Mouse (Mus musculus) common myeloid progenitor, adult 5-6 weeks (primary cell): Measurements from ENCODE around the gene Ralgps1. TPM values are rescaled to one million over a fixed set of nuclear protein-coding genes. Genes with fewer than 3 reads are reported as not detected.

Experiments
- ATAC-seq: replicated peaks from 2 replicates; pipeline ENCODE4 v1.8.0; 2016; ENCODE audit warnings: low read depth, mild to moderate bottlenecking, moderate TSS enrichment, inconsistent platforms; ENCODE audit not compliant: poor library complexity, severe bottlenecking
- total RNA-seq: library from RNA; stranded (forward); fragments of 200-1000, 187-1606 nt; gene quantifications from 2 replicates; pipeline ENCODE4 v1.2.3, GENCODE M21; 2017

The Ralgps1 gene
- total RNA-seq, 1 experiment from 2014 or later: 2.3 TPM

DNA sequence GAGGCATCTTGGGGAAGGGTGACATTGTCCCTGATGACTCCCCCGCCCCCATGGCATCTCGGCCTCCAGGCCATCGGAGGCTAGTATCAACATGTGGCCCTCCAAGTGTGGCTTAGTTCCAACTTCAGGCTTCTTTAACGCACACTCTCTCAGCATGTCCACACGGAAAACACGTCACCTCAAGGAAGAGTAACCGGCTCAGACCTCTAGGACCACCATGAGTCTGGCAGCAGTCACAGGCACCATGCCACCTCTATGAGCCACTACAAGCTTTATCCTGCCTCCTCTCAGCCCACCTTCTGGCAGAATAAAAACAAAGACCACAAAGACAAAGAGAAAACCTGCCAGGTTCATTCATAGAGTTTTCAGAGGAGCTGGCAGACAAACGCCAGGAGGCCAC, 80.8 kb downstream of the Ralgps1 start:
- no peak for ATAC-seq

DNA sequence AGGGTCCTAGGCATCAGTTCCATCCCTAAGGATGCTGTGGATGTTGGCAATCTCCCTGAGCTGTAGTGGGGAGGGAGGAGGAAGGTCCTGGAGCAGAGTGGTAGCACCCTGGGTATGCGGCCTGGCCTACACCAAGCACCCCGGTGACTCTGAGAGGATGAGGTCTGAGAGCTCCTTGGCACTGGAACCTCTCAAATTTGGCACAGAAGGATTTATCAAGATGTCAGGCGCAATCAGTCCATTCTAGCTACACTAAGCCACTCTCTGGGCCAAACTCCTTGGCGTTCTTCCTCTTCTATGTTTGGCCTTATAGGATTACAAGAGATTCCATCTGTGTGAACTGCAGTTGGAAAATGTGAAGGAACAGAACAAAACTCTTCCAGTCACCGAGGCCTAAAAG, 82.4 kb downstream of the Ralgps1 start:
- ATAC-seq: no peak

DNA sequence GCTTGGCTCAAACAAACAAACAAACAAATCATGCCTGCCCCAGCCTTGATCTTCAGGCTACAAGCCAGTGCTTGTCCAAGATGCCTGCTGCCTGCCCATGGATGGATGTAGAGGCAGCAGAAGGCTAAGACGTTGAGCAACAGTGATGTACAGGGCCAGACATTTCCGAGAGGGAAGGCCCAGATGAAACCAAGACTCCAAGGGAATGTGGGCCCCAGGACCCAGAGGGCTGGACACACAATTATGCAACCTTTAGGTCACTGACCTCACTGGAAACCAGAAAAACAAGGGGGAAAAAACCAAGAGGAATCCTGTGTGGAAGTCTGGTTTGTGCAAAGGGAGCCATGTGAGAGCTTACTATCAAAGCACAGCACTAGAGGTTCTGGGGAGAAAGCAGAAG, 87.6 kb downstream of the Ralgps1 start:
- no peak for ATAC-seq

DNA sequence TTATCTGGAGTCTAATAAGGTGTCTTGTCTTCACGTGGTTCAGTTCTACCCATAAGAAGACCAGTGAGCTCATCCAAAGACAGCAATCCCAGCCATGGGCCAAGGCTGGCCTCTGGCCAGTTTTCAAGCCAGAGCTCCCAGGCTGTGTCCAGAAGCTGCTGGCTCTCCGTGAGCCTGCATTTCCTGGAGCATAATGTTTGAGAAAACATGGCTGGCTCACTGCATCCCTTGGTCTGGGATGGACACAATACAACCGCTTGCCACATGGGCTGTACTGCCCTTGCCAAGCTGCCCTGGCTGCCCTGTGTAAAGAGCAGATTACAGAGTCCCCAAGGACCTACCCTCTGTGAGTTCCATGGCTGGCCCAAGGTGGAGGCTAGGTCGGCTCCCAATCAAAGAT, 88.4 kb downstream of the Ralgps1 start:
- ATAC-seq: no peak

DNA sequence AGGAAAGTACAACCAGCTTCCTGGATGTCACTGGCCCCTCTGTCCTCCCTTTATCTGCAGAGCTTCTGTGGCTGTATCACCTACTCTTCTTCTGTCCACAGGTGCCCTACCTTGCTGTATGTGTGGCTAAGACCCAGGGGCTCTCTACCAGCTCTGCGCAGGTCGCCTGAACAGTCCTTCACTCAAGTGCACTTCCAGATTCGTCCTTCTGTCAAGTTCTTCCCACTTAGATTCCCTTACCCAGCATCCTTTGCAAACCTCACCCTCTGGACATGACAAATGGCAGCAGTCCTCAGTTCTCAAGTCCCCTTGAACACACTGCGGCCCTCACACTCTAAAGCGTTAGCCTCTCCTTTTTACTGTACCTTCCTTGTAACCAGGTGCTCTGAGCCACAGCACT, 89.5 kb downstream of the Ralgps1 start:
- no peak for ATAC-seq

DNA sequence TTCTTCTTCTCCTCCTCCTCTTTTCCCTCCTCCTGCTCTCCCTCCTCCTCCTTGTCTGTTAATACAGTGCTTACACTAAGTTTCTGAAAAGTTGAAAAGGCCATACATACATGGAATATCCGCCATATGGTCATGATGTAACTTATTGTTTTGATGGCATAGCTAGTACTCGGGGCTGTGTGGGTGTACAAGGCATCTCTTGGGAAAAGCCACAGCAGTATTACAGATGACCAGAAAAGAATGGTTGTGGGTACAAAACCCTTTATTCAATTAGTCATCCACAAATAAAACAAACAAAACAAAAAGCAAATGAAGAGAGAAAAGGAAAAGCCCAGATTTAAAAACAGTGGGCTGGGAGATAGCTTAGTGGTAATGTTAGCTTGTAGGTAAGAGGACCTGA, 90.8 kb downstream of the Ralgps1 start:
- ATAC-seq: no peak

DNA sequence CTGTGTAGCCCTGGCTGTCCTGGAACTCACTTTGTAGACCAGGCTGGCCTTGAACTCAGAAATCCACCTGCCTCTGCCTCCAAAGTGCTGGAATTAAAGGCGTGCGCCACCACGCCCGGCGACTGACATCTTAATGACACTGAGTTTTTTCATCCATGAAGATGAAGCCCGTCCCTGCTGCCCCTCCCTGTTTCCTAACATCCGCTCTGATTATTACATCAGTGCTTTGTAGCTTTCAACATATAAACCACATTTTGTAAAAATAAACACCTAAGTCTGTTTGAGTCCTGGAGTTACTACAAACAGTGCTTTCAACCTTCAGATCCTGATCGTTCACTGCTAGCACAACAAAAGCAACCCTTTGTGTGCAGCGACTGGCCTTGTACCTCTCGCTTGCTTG, 91.5 kb downstream of the Ralgps1 start:
- ATAC-seq: no peak

DNA sequence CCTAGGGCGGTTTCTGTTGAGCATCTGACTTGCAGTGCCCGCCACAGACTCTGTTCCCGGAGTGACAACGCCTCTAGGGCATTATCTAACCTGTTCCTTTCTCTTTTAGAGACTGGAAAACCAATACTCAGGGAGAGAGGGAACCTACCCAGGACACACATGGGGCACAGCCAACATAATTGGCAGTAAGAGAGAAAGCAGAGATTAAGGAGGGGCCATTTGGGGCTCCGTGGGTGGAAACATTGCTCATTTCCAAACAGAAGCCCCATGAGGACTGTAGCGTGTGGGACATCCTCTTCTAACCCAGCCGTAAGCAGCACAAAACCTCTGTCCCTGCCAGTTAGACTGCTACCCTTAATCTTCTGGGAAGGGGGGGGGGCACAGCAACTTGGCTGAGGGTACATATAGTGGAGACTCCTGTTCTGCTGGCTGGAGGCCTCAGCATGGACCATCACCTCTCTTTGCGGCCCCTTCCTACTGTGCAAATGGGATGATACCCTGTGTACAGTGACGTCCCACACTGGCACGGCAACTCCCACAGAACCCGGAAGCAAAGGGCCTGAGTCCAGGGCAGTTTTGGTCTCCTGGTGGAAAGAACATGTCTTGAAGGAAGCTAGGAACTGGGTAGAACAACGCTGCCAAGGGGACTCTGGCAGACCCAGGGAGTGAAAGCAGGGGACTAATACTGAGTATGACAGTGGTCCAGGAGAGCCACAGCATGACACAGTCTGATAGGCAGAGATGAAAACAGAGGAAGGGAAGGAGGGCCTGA, 96.4 kb downstream of the Ralgps1 start:
- ATAC-seq: no peak

DNA sequence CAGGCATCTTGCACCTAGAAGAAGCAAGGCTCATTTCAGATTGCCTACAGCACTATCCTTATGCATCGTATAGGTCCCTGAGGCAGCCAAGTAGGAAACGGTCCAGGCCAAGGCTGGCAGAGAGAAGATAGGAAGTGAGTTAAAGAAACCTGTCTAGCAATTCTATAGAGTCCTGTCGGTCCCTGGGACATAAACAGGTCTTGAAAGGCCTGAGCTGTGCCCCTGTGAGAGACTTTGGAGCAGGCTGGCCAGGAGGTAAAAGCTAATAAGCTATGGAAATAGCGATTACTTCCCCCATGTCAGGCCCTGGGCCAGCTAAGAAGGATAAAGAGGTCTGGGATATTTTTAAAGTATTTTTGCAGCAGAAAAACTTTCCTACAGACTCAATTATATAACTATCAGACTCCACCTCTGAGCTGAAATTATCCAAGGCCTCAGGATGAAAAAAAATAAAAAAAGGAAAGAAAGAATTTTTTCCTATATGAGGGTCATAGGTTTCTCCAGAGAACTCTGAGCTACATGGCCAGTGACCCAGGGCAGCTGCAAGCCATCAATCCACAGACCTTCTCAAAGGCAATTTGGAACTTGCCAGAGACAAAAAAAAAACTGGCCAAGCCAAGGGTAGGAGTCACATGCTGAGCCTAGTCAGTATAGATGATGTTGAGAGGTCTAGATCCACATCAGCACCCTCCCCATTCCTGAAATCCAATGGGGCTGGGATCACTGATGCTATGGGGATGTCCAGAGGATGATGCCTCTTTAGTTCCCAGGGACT, 98.4 kb downstream of the Ralgps1 start:
- no peak for ATAC-seq

DNA sequence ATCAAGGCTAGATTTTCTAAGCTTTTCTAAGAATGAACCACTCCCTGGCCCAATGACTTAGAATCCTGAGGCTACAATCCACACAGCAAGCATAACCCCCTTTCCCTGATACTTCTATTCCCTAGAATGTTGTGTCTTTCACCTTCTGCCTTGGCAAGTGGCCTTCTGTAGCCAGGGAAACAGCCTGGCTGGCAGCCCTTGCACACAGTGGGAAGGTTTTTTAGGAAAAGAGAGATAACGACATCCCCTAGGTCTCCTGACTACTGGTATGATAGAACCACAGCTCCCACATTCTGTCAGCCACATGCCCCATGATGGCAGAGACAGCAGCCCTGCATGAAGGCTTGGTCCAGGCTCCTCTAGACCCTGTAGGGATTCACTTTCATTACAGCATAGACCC, 99.8 kb downstream of the Ralgps1 start:
- no peak for ATAC-seq

DNA sequence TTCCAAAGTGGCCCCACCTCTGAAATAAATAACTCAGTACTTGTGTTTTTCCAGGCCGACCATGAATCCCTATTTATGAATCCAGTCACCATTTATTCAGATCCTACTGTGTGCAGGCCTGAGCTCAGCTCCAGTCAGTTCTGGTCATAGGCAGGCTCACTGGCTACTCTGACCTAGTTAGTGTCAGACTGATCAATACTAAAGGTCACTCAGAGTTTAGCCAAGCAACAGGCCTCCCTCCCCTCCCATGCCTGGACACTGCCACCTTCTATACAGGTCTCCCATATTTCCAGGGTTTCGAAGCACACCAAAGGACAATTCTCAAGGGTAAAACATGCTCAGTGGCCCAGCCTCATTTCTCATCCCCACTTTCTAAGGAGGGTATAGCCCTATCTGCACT, 100.7 kb downstream of the Ralgps1 start:
- no peak for ATAC-seq

DNA sequence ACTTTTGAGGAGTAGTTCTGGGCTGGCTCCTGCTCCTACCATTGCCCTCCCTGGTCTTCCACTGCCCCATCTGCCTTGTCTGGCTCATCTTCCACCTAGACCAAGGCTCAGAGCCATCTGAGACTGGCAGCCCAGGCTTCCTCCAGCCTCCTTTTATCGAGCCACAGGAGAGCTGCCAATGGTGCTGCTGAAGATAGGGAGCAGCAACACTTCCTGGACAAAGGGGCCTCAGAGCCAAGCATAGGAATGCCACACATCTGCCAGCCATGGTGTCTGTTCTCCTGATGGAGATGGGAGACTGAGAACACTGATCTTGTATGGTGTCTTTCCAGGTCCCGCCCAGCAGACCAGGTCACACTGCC, 102.2 kb downstream of the Ralgps1 start:
- ATAC-seq: no peak

DNA sequence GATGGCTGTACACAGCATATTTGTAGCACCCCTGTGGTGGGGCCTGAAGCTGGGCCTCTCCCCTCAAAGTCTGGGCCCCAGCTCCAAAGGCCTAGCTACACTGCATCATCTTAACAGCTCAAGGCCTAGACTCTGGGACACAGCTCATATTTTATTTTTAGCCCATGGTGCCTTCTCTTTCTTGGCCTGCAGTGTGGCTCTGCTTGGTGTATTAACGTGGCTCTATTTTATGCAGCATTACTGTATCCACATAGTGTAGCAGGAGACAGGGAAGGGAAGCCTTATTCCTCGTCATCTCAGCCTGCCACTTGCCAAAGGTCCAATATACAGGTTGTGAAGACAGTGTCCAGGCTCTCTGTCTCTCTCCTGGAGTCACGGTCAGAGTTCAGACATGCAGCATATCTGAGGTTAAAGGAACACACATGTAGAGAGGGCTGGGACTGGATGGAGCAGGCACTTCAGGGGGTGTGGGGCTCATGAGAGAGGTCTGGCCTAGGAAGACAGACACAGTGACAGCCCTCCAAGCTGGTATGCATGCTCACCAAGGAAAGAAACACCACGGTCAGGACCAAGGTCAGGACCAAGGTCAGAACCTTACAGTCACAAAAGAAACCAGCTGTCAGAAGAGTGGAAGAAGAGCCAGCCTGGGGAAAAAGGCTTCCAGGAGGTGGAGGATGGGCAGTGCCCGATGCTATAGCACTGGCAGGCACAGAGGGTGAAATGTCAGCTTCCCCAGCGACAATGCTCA, 102.7 kb downstream of the Ralgps1 start:
- no peak for ATAC-seq

DNA sequence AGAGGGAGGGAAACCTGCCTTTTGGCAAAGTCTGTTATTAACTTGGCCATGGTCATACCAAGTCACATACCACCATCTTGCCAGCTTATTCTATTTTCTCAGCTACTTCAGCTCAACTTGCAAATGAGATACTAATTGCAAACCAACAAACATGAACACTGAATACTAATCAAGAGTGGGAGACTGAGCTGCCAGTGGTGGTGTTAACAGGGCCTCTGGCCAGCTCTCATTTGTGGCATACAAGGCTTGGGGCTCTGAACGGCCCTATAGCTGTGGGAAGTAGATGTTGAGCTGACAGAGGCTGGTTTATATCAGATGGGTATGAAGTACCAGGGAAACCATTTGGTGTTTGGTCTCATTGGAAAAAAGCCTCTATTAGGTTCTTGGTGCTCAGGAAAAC, 104.2 kb downstream of the Ralgps1 start:
- no peak for ATAC-seq

DNA sequence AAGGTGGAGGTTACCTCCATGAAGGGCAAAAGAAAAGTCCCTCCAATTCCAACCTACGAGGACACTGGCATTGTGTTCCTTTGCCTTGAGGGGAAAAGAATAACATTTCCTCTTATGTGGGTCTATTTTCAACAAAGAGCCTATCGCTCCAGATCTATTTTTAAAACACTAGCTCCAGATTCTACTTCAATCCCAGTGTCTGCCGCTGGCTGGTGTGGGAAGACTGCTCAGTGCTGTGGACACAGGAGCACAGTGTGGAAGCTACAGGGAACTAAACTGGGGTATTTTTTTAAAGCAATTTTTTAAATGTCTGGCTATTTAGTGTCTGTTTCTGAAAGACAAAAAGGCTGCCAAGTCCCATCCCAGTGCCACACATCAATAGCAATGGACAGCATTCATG, 105.5 kb downstream of the Ralgps1 start:
- ATAC-seq: no peak

DNA sequence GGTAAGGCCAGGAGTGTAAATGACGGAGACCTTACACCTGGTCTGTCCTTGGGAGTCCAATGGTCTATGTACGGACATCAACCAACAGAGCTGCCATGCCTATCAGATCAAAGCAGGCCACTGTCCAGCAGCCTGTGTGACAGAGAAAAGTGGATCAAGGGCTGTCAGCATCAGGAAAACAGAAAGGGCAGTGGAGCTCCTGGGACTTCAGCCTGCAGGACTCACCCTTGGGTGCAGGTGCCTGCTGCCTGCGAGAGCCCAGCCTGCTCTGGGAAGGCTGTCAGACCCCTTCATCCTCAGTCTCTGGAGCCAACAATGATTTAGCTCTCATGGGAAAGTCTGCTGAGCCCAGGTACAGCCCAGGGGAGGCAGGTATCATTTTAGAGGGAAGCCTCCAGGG, 109.8 kb downstream of the Ralgps1 start:
- ATAC-seq: no peak

DNA sequence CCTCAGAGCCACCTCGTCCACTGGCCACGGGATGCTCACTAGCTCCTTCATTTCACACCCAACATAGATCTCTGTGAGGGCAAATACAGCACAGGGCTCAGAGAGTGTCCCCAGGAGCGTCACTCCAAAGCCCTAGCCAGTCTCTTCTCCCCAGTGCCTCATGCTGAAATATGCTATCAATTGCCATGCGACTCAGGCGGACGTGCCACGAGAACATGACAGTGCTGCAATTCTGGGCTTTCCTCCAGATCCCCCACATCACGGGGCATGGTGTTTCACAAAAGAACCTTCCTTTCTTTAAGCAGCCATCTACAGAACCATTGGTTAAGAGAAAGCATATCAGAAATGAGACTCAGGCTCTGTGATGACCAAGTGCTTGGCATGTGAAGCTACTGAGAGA, 110.5 kb downstream of the Ralgps1 start:
- no peak for ATAC-seq

DNA sequence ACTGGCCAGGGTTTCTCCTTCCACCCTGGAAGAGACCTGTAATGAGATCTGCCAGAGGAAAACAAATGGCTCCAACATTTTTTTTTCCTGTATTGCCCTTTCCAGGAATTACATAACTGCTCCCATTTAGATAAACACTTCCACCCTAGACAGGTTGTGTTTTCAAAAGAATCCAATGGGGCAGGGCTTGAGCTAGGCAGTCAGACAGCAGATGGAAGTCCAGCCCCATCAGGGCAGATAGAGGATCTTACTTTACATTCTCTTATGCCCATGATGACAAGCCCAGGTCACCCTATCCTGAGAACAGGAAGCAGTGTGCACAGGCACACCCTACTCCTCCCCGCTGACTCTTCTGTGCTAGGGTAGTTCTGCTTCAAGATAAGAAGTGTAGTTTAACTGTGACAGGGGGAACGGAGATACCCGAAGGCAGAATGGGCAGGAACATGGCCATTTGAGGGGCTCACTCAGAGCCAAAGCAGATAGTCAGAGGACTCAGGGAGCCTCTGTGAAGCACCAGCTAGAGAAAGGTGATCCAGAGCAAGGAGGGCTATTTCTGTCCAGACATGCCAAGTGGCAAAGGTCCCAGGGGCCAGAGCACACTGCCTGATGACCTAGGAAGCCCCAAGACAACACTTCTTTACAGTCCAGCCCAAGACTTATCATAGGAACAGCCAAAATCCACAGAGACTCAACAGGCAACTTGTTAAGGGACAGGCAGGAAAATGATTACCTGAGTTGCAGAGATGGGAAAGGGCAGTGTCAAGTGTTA, 114.3 kb downstream of the Ralgps1 start:
- ATAC-seq: peak; percentile 88

DNA sequence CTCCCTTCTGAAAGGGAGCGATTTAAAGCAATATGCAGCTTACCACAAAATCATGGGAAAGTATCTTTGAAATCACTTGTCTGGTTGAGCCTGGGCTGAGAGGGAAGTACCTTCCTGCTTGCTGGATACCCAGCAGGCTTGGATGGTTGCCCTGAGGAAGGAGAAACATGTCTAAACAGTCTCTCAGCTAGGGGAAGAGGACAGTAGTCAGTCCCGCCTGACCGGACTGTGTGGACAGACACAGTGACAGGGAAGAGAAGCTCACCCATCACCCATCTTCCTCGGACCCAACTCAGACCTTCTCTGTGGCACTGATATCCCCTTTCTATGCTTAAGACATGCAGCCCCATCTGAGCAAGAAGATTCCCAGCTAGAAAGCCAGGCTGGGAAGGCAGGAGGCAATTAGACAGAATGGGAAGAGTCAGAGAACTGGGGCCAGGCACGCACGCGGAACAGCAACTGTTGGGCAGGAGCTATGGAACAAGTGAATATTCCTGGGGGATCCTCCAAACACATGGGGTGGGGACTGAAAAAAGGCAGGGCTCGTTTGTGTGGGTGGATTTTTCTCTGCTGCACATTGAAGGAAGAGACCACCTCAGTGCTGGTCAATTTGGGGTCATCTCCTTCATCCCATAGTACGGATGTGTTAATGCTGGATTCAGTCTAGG, 116.8 kb downstream of the Ralgps1 start:
- ATAC-seq: no peak
